Mouse (Mus musculus): ENCODE results near the gene Fyb. TPM values are rescaled to one million over a fixed set of nuclear protein-coding genes. Genes with fewer than 3 reads are reported as not detected.

Fyb gene
- 689 and 728 TPM in 2 replicates for polyA plus RNA-seq (2012)

DNA sequence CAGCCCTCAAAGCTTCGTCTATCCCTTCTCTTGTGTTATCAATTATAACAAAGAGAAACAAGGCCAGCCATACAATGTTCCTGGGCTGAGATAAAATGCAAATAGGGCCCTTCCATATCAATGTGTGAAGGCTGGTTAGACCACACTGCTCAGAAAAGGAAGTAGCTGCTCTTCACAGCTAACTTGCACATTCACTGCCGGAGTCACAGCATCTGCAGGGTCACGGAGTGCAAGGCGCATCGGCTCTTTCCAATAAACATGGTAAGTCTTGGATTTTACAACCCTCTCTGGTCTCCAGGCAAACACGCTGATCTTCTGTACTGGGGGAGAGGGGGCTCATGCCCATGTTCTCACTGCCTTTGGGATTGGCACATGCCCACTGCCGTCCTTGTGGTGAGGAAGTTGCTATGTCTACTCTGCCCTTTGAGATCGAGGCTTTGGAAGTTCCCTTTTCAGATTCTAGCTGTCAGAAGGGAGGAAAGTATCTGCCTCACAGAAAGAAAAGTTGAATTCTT is at the start of gene Fyb:
TSS of gene Fyb (plus strand) at position 201 of the 515 bp plus-strand sequence.

GRCm38 (mm10) chr15:6707936-6708525 is 185.4 kb downstream of the Fyb start, which contains the start of gene Rictor:
Gene Rictor, plus strand, starts transcription at chr15:6708379.

Other genes with a start within 250 kb of the Fyb start
- 0.10 and 0.24 TPM in 2 replicates for gene Dab2, start 223.1 kb upstream of the Fyb start, polyA plus RNA-seq (2012)
- not detected in 2 replicates for gene C9, start 77.5 kb upstream of the Fyb start, polyA plus RNA-seq (2012)
- 0.68 and 0.75 TPM in 2 replicates for gene Rictor, start 185.5 kb downstream of the Fyb start, polyA plus RNA-seq (2012)